Mouse (Mus musculus) embryonic fibroblast, embryonic 13.5 days (primary cell): ENCODE measurements at regions not wholly inside any gene's neighbourhood (a gene's known extent, or its start where the extent isn't known, plus 50 kb on each side); places are given as distances from the start of the nearest gene placed in this dataset.

Source experiments
- CTCF ChIP-seq: IDR thresholded peaks from 2 replicates; pipeline ENCODE4 v1.5.1; 2011; ENCODE audit warnings: mild to moderate bottlenecking, control low read depth, low read length, moderate library complexity, borderline replicate concordance; ENCODE audit not compliant: insufficient read depth
- POLR2A ChIP-seq: IDR thresholded peaks from 2 replicates; pipeline ENCODE4 v1.6.1; 2011; ENCODE audit warnings: low read depth, mild to moderate bottlenecking, control low read depth, low read length, moderate library complexity

- TF ChIP-seq CTCF (no peak), POLR2A (no peak)
These were observed 139.8 kb upstream of the Jun start for GRCm38 (mm10) chr4:95191654-95192406.
